ENCODE assay signal across 26 mouse cellular contexts in the genomic region with DNA sequence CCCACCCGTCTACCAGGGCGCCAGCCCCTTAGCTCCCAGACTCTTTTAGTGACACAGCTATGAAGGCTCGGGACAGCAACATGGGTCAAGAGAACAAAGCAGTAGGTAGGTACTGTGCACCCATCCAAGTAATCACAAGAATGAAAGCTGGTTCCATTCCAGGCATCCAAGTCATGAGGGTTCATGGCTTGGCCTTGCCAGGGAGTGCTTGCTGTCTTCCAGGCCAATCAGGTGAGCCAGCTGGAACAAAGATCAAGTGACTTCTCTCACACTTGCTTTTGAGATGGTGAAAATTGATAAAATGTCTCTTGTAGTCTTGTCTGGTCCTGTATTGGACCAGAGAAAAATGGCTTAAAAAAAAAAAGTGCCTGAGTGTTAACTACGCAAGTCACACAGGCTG. TPM values are rescaled to one million over a fixed set of nuclear protein-coding genes. Genes with fewer than 3 reads are reported as not detected.
A peak's percentile ranks its signal among the peaks of the same experiment; 100 is the strongest.
DNase-seq lines count a peak whose midpoint lies in the region; ATAC-seq and TF ChIP-seq lines count a peak whose summit lies in the region.
"Had no signal": no experiment of that assay in that cellular context is flagged by ENCODE, and none has a peak within 500 bp of the region (broad histone marks: within the 10 kb centered on the region; RNA-seq: fewer than 3 reads in every experiment).

No protein-coding gene starts in this region.

- H3K27ac ChIP-seq in liver, adult 2 months (replicated peaks; ENCODE audit: insufficient read depth, low read depth, low read length) = no peak overlapping the region
- no peak overlapping the region for H3K27ac ChIP-seq in liver, embryonic 11.5 days (ENCODE audit: low read depth, low read length)
- H3K27ac ChIP-seq: embryonic facial prominence, embryonic 12.5 days; embryonic facial prominence, embryonic 15.5 days; forebrain, embryonic 12.5 days; forebrain, embryonic 15.5 days; heart, adult 2 months; hindbrain, embryonic 10.5 days; hindbrain, embryonic 13.5 days; intestine, embryonic 15.5 days had no signal

- H3K36me3 ChIP-seq in liver, adult 2 months (ENCODE audit: control insufficient read depth, insufficient read depth, low read length) = peaks cover 25% of the 10 kb centered on the region
- no peaks in the 10 kb centered on the region; the same call in 1 of the 2 replicates for H3K36me3 ChIP-seq in liver, embryonic 11.5 days (ENCODE audit: control insufficient read depth, insufficient read depth, low read length)
- H3K36me3 ChIP-seq: forebrain, embryonic 15.5 days; intestine, embryonic 15.5 days had no signal

- H3K9ac ChIP-seq in liver, adult 2 months (ENCODE audit: low read depth, low read length) = no peak overlapping the region
- H3K9ac ChIP-seq in liver, embryonic 11.5 days (ENCODE audit: low read depth, low read length) = no peak overlapping the region
- H3K9ac ChIP-seq: embryonic facial prominence, embryonic 12.5 days; embryonic facial prominence, embryonic 15.5 days; forebrain, embryonic 12.5 days; forebrain, embryonic 15.5 days; hindbrain, embryonic 13.5 days; intestine, embryonic 15.5 days had no signal

- H3K4me3 ChIP-seq in liver, adult 2 months (ENCODE audit: insufficient read depth, low read depth, low read length) = no peak overlapping the region
- no peak overlapping the region for H3K4me3 ChIP-seq in liver, embryonic 11.5 days (ENCODE audit: low read depth, low read length)
- H3K4me3 ChIP-seq: embryonic facial prominence, embryonic 12.5 days; embryonic facial prominence, embryonic 15.5 days; forebrain, embryonic 12.5 days; forebrain, embryonic 15.5 days; heart, adult 2 months; hindbrain, embryonic 10.5 days; hindbrain, embryonic 13.5 days; intestine, embryonic 15.5 days had no signal

- no peaks in the 10 kb centered on the region for H3K4me1 ChIP-seq in liver, adult 2 months (ENCODE audit: control insufficient read depth, insufficient read depth, low read length)
- no peaks in the 10 kb centered on the region for H3K4me1 ChIP-seq in liver, embryonic 11.5 days (replicated peaks; ENCODE audit: control insufficient read depth, insufficient read depth, low read length)
- H3K4me1 ChIP-seq: embryonic facial prominence, embryonic 12.5 days; embryonic facial prominence, embryonic 15.5 days; forebrain, embryonic 12.5 days; forebrain, embryonic 15.5 days; hindbrain, embryonic 10.5 days; hindbrain, embryonic 13.5 days; intestine, embryonic 15.5 days had no signal

- no peaks in the 10 kb centered on the region for H3K79me2 ChIP-seq in liver, adult 2 months (ENCODE audit: control insufficient read depth, insufficient read depth, low read length)

- DNase-seq in adrenal gland, postnatal 14 days = peak; percentile 20
- no peak for DNase-seq in adrenal gland, adult 2 months
- DNase-seq in liver, adult 2 months (ENCODE audit: extremely low read depth, low read depth, low spot score) = peak; percentile 67
- DNase-seq in liver, embryonic 11.5 days (ENCODE audit: low spot score) = no peak
- DNase-seq in fat pad, adult 2 months (ENCODE audit: extremely low read depth, low read depth, low spot score) = peak; percentile 84
- no peak for DNase-seq in urinary bladder, postnatal 14 days (ENCODE audit: low spot score)
- DNase-seq: B cell, adult 2 months; cerebellum, adult 11 months; cerebellum, adult 2 months; cerebellum, adult 9-11 months; cerebellum, postnatal 25 days; gastrocnemius, postnatal 25 days; heart, adult 2 months; kidney, adult 11 months had no signal

- TF ChIP-seq CTCF in liver, adult 2 months (IDR thresholded peaks at IDR 0.05; ENCODE audit: low read depth, low read length) = no peak

- H3K9me3 ChIP-seq in liver, embryonic 11.5 days (ENCODE audit: control insufficient read depth, low read length) = no peaks in the 10 kb centered on the region
- H3K9me3 ChIP-seq: embryonic facial prominence, embryonic 12.5 days; embryonic facial prominence, embryonic 15.5 days; forebrain, embryonic 12.5 days; forebrain, embryonic 15.5 days; G1E; hindbrain, embryonic 10.5 days; hindbrain, embryonic 13.5 days; intestine, embryonic 15.5 days had no signal

- 85% methylated on average over 4 of the region's 4 CpGs for WGBS in liver, adult 2 months
- 88% methylated on average over 4 of the region's 4 CpGs for WGBS in liver, embryonic 11.5 days

- TF ChIP-seq POLR2A in liver, adult 2 months (IDR thresholded peaks at IDR 0.05; ENCODE audit: extremely low read depth, insufficient read depth, low read length) = no peak

- no peaks in the 10 kb centered on the region for H3K27me3 ChIP-seq in liver, adult 2 months (ENCODE audit: control insufficient read depth, insufficient read depth, low read length)
- H3K27me3 ChIP-seq in liver, embryonic 11.5 days (replicated peaks; ENCODE audit: control insufficient read depth, insufficient read depth, low read length) = no peaks in the 10 kb centered on the region
- H3K27me3 ChIP-seq: CH12.LX; embryonic facial prominence, embryonic 12.5 days; embryonic facial prominence, embryonic 15.5 days; forebrain, embryonic 12.5 days; forebrain, embryonic 15.5 days; hindbrain, embryonic 13.5 days; intestine, embryonic 15.5 days; Patski had no signal

- no peak for ATAC-seq in liver, embryonic 11.5 days (replicated peaks; ENCODE audit: low FRiP score)
- ATAC-seq: forebrain, embryonic 15.5 days; hindbrain, embryonic 16.5 days; intestine, embryonic 15.5 days; Patski had no signal

- no peak overlapping the region for H3K4me2 ChIP-seq in liver, embryonic 11.5 days
- H3K4me2 ChIP-seq: embryonic facial prominence, embryonic 12.5 days; embryonic facial prominence, embryonic 15.5 days; forebrain, embryonic 12.5 days; forebrain, embryonic 15.5 days; heart, embryonic 11.5 days; hindbrain, embryonic 13.5 days; intestine, embryonic 15.5 days had no signal

RNA-seq across cellular contexts. Expression of gene Kdsr, which starts 18.8 kb away (rescaled TPM):
- total RNA-seq in adrenal gland, postnatal 14 days (2021) = 27.7 and 29.2 TPM in 2 replicates
- 10 to 100 TPM; 43.5 to 46.9 TPM for total RNA-seq in adrenal gland, adult 2 months (2021)
- 30.7 and 55.7 TPM in 2 replicates for polyA plus RNA-seq in adrenal gland, adult 2 months (2012; rRNA removed)
- 10.4 and 11.4 TPM in 2 replicates for total RNA-seq in liver, adult 2 months (2014; rRNA removed)
- 10.3 and 10.5 TPM in 2 replicates for polyA plus RNA-seq in liver, adult 2 months (2012; rRNA removed)
- 8.1 and 9.6 TPM in 2 replicates for polyA plus RNA-seq in liver, embryonic 11.5 days (2014; fragmentation: Nextera tagmentation; extraction: Ambion mirVana)

RNA-seq across cellular contexts. Expression of gene Bcl2, which starts 26.7 kb away (rescaled TPM):
- 6.0 and 10.1 TPM in 2 replicates for total RNA-seq in adrenal gland, postnatal 14 days (2021)
- 1 to 10 TPM; 3.7 to 6.4 TPM for total RNA-seq in adrenal gland, adult 2 months (2021)
- 1.2 and 1.7 TPM in 2 replicates for polyA plus RNA-seq in adrenal gland, adult 2 months (2012; rRNA removed)
- total RNA-seq in liver, adult 2 months (2014; rRNA removed) = 1.5 and 2.0 TPM in 2 replicates
- polyA plus RNA-seq in liver, adult 2 months (2012; rRNA removed) = 0.26 and 0.35 TPM in 2 replicates
- 2.8 and 3.3 TPM in 2 replicates for polyA plus RNA-seq in liver, embryonic 11.5 days (2014; fragmentation: Nextera tagmentation; extraction: Ambion mirVana)

RNA-seq across cellular contexts. Expression of gene Vps4b, which starts 55.8 kb away (rescaled TPM):
- 87.3 and 92.2 TPM in 2 replicates for total RNA-seq in adrenal gland, postnatal 14 days (2021)
- total RNA-seq in adrenal gland, adult 2 months (2021) = 100 to 1,000 TPM in 1 of 2 experiments, 10 to 100 TPM in 1; 88.0 to 102 TPM
- polyA plus RNA-seq in adrenal gland, adult 2 months (2012; rRNA removed) = 15.0 and 23.3 TPM in 2 replicates
- 36.4 and 37.8 TPM in 2 replicates for total RNA-seq in liver, adult 2 months (2014; rRNA removed)
- 10.5 and 10.7 TPM in 2 replicates for polyA plus RNA-seq in liver, adult 2 months (2012; rRNA removed)
- 53.7 and 55.2 TPM in 2 replicates for polyA plus RNA-seq in liver, embryonic 11.5 days (2014; fragmentation: Nextera tagmentation; extraction: Ambion mirVana)

Comparison
In these comparisons a context has a peak if more than half of its experiments do, and no peak if none do; other contexts are left out.
1. DNase-seq: peak in adrenal gland, postnatal 14 days (single experiment), liver, adult 2 months (single experiment) and fat pad, adult 2 months (single experiment); none in adrenal gland, adult 2 months (single experiment), liver, embryonic 11.5 days (single experiment) and urinary bladder, postnatal 14 days (single experiment).